Mouse (Mus musculus) layer of hippocampus, adult 9-10 months (tissue): ENCODE measurements at regions not wholly inside any gene's neighbourhood (a gene's known extent, or its start where the extent isn't known, plus 50 kb on each side); places are given as distances from the start of the nearest gene placed in this dataset.
A peak's percentile ranks its signal among the peaks of the same experiment; 100 is the strongest.

Source experiments
- DNase-seq: peaks from one replicate; pipeline ENCODE4 v3.0.0; 2022; ENCODE audit warnings: low spot score

GRCm38 (mm10) chr6:20833401-20833800 is 381.9 kb upstream of the Kcnd2 start:
- DNase-seq: no peak

GRCm38 (mm10) chr6:20840149-20840548 is 375.2 kb upstream of the Kcnd2 start:
- peak; percentile 13 for DNase-seq
